Mouse (Mus musculus) CH12.LX (cell line): ENCODE measurements around the gene Nek5. TPM values are rescaled to one million over a fixed set of nuclear protein-coding genes. Genes with fewer than 3 reads are reported as not detected.
A peak's percentile ranks its signal among the peaks of the same experiment; 100 is the strongest.

Experiments used
- DNase-seq: peaks from one replicate; pipeline ENCODE4 v3.0.0-alpha.2; 2013; ENCODE audit errors: extremely low read depth
- H3K27ac ChIP-seq: 2 replicates; pipeline ENCODE4 v1.5.1; 2012; ENCODE audit warnings: low read depth, mild to moderate bottlenecking, control low read depth, moderate library complexity; ENCODE audit not compliant: insufficient read depth
- H3K27me3 ChIP-seq: replicated peaks from 2 replicates; pipeline ENCODE3; 2012; ENCODE audit warnings: inconsistent platforms
- H3K36me3 ChIP-seq, 2 experiments: replicated peaks in 1 of 2; 2 replicates each; pipeline versions ENCODE3 to v1.6.1; 2012; ENCODE audit warnings: inconsistent platforms in 1 of 2, low read length in 1 of 2, mild to moderate bottlenecking in 1 of 2, mixed read lengths in 1 of 2, moderate library complexity in 1 of 2; ENCODE audit not compliant: control insufficient read depth in 1 of 2, insufficient read depth in 1 of 2
- H3K4me1 ChIP-seq, 2 experiments: 2 replicates each; pipeline ENCODE4 v1.6.1; 2012; ENCODE audit warnings: inconsistent platforms in 1 of 2, moderate library complexity in 1 of 2; ENCODE audit not compliant: insufficient read depth in 2 of 2, control insufficient read depth in 1 of 2
- H3K4me2 ChIP-seq: 2 replicates; pipeline ENCODE4 v1.6.1; 2012; ENCODE audit warnings: low read depth, mild to moderate bottlenecking, control low read depth; ENCODE audit not compliant: poor library complexity, insufficient read depth, severe bottlenecking
- H3K4me3 ChIP-seq, 3 experiments: fragments of 150-350 bp in 1 of 3; sonication (generic) in 1 of 3; replicated peaks in 1 of 3; 2 replicates each; pipeline versions ENCODE3 to v1.5.1; 2011 to 2012; ENCODE audit warnings: low read depth in 2 of 3, low read length in 2 of 3, mild to moderate bottlenecking in 2 of 3, moderate library complexity in 2 of 3, control low read depth in 1 of 3, improper control_type of control experiment in 1 of 3, inconsistent platforms in 1 of 3, mixed read lengths in 1 of 3; ENCODE audit not compliant: poor library complexity in 1 of 3
- H3K79me2 ChIP-seq: replicated peaks from 2 replicates; pipeline ENCODE4 v1.6.1; 2012; ENCODE audit warnings: mild to moderate bottlenecking, moderate library complexity; ENCODE audit not compliant: control insufficient read depth, poor library complexity, insufficient read depth, severe bottlenecking; ENCODE audit errors: extremely low read depth
- H3K9ac ChIP-seq: 2 replicates; pipeline ENCODE4 v1.6.1; 2012; ENCODE audit warnings: low read depth, mild to moderate bottlenecking, control low read depth, moderate library complexity; ENCODE audit not compliant: insufficient read depth
- H3K9me3 ChIP-seq: replicated peaks from 2 replicates; pipeline ENCODE3; 2012; ENCODE audit warnings: low read length, inconsistent platforms, mixed read lengths
- BHLHE40 ChIP-seq: IDR thresholded peaks from 2 replicates; pipeline ENCODE4 v1.6.1; 2011; ENCODE audit warnings: mild to moderate bottlenecking, low read depth, low read length, improper control_type of control experiment
- CTCF ChIP-seq, 2 experiments: IDR thresholded peaks in 1 of 2; conservative IDR thresholded peaks in 1 of 2; 2 replicates each; pipeline ENCODE4 v1.5.1; 2011 to 2012; ENCODE audit warnings: low read depth in 2 of 2, low read length in 2 of 2, improper control_type of control experiment in 1 of 2, inconsistent platforms in 1 of 2, mild to moderate bottlenecking in 1 of 2, moderate library complexity in 1 of 2
- E2F4 ChIP-seq: IDR thresholded peaks from 2 replicates; pipeline ENCODE4 v1.6.1; 2011; ENCODE audit warnings: low read depth, low read length, improper control_type of control experiment; ENCODE audit not compliant: insufficient replicate concordance
- EP300 ChIP-seq: IDR thresholded peaks from 2 replicates; pipeline ENCODE4 v1.6.1; 2011; ENCODE audit warnings: low read length, improper control_type of control experiment
- ETS1 ChIP-seq: conservative IDR thresholded peaks from 2 replicates; pipeline ENCODE4 v1.6.1; 2012; ENCODE audit warnings: low read depth, mild to moderate bottlenecking, inconsistent platforms, low read length, improper control_type of control experiment, moderate library complexity
- HCFC1 ChIP-seq: IDR thresholded peaks from 2 replicates; pipeline ENCODE4 v1.6.1; 2012; ENCODE audit warnings: low read depth, mild to moderate bottlenecking, inconsistent platforms, low read length, improper control_type of control experiment
- IRF4 ChIP-seq: IDR thresholded peaks from 2 replicates; pipeline ENCODE4 v1.6.1; 2014; ENCODE audit warnings: low read depth, mild to moderate bottlenecking, inconsistent platforms, low read length, improper control_type of control experiment
- JUN ChIP-seq: IDR thresholded peaks from 2 replicates; pipeline ENCODE4 v1.6.1; 2011; ENCODE audit warnings: low read depth, mild to moderate bottlenecking, low read length, improper control_type of control experiment, moderate library complexity; ENCODE audit not compliant: insufficient read depth
- JUND ChIP-seq: conservative IDR thresholded peaks from 2 replicates; pipeline ENCODE4 v1.6.1; 2011; ENCODE audit warnings: low read depth, low read length, improper control_type of control experiment
- KAT2A ChIP-seq: IDR thresholded peaks from 2 replicates; pipeline ENCODE4 v1.6.1; 2012; ENCODE audit warnings: low read length, improper control_type of control experiment, inconsistent platforms; ENCODE audit not compliant: insufficient replicate concordance
- MAX ChIP-seq: IDR thresholded peaks from 2 replicates; pipeline ENCODE4 v1.6.1; 2011; ENCODE audit warnings: low read length, improper control_type of control experiment
- MAZ ChIP-seq: IDR thresholded peaks from 2 replicates; pipeline ENCODE4 v1.6.1; 2012; ENCODE audit warnings: low read depth, mild to moderate bottlenecking, inconsistent platforms, low read length, improper control_type of control experiment, moderate library complexity
- MXI1 ChIP-seq: IDR thresholded peaks from 2 replicates; pipeline ENCODE4 v1.6.1; 2011; ENCODE audit warnings: mild to moderate bottlenecking, low read depth, low read length, improper control_type of control experiment
- NELFE ChIP-seq: IDR thresholded peaks from 2 replicates; pipeline ENCODE4 v1.6.1; 2011; ENCODE audit warnings: low read depth, low read length, improper control_type of control experiment
- PAX5 ChIP-seq: IDR thresholded peaks from 2 replicates; pipeline ENCODE4 v1.6.1; 2012; ENCODE audit warnings: low read length, inconsistent platforms, mixed read lengths
- POLR2A ChIP-seq: IDR thresholded peaks from 2 replicates; pipeline ENCODE4 v1.6.1; 2011; ENCODE audit warnings: low read depth, mild to moderate bottlenecking, improper control_type of control experiment, low read length
- POLR2AphosphoS2 ChIP-seq: IDR thresholded peaks from 2 replicates; pipeline ENCODE4 v1.6.1; 2011; ENCODE audit warnings: low read depth, low read length, improper control_type of control experiment
- RAD21 ChIP-seq: IDR thresholded peaks from 2 replicates; pipeline ENCODE4 v1.6.1; 2011; ENCODE audit warnings: low read depth, mild to moderate bottlenecking, low read length, improper control_type of control experiment, moderate library complexity
- SMC3 ChIP-seq: IDR thresholded peaks from 2 replicates; pipeline ENCODE4 v1.6.1; 2011; ENCODE audit warnings: low read depth, low read length, improper control_type of control experiment
- TBP ChIP-seq: conservative IDR thresholded peaks from 2 replicates; pipeline ENCODE4 v1.6.1; 2011; ENCODE audit warnings: low read depth, low read length, improper control_type of control experiment
- USF1 ChIP-seq: IDR thresholded peaks from 2 replicates; pipeline ENCODE4 v1.6.1; 2014; ENCODE audit warnings: low read depth, mild to moderate bottlenecking, inconsistent platforms, low read length, improper control_type of control experiment
- USF2 ChIP-seq: conservative IDR thresholded peaks from 2 replicates; pipeline ENCODE4 v1.6.1; 2011; ENCODE audit warnings: low read depth, low read length, improper control_type of control experiment
- ZC3H11A ChIP-seq: IDR thresholded peaks from 2 replicates; pipeline ENCODE4 v1.6.1; 2012; ENCODE audit warnings: low read depth, mild to moderate bottlenecking, inconsistent platforms, low read length, improper control_type of control experiment
- ZKSCAN1 ChIP-seq: IDR thresholded peaks from 2 replicates; pipeline ENCODE4 v1.6.1; 2012; ENCODE audit warnings: low read depth, inconsistent platforms, low read length, improper control_type of control experiment, borderline replicate concordance
- ZMIZ1 ChIP-seq: IDR thresholded peaks from 2 replicates; pipeline ENCODE4 v1.6.1; 2012; ENCODE audit warnings: low read depth, mild to moderate bottlenecking, inconsistent platforms, low read length, improper control_type of control experiment
- dilution Hi-C: fragments of 300-500 bp; cut with MboI; formaldehyde crosslinking; loops from 2 replicates; pipeline ENCODE4 v1.14.3; 2020; ENCODE audit warnings: low sequenced_read_pairs; ENCODE audit not compliant: extremely low pct_unique_long_range_greater_than_20kb, extremely low pct_ligation_motif_present
- in situ Hi-C: fragments of 300-500 bp; cut with MboI; formaldehyde crosslinking; loops from 3 replicates; pipeline ENCODE4 v1.14.3; 2019; ENCODE audit warnings: low sequenced_read_pairs, low pct_ligation_motif_present, low pct_unique_long_range_greater_than_20kb, mixed read lengths
- polyA plus RNA-seq: library from polyadenylated mRNA; unstranded; fragments of >175 nt; gene quantifications from 2 replicates; pipeline ENCODE4 v1.2.1, GENCODE M21; 2012; ENCODE audit warnings: low read depth; ENCODE audit not compliant: insufficient read length
- total RNA-seq, 2 experiments: library from RNA; depleted of rRNA; stranded (reverse); fragments of 300-350 nt in 1 of 2; fragments of >200 nt in 1 of 2; gene quantifications; 2 replicates each; pipeline ENCODE4 v1.2.3; 2012 to 2014

Nek5 gene
- total and polyA plus RNA-seq, 3 experiments = not detected

DNA sequence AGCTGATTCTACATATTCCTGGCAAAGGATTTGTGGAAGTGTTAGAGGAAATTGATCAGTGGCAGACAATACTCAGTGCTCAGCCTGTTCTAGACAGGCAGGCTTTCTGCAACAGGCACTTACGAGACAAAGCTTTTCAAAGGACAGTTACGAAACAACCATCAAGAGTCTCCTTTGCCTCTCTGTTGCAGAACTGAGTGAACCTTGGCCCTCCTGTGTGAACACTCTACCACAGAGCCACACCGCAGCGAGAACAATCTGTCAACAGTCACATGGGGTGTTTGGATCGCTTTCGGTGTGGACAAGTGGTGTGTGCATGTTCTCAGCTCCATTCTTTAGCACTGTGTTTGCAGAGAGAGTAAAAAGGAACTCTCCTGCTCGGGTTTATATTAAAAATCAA is 87.8 kb downstream of the Nek5 start:
- H3K4me1 ChIP-seq = peaks cover 0 to 4% of the 10 kb centered on the region in 2 experiments; a peak in 2 of 4 replicates
- no peak overlapping the region for H3K27ac ChIP-seq
- no peaks in the 10 kb centered on the region for H3K79me2 ChIP-seq
- no peak overlapping the region for H3K9ac ChIP-seq
- peaks cover 2% of the 10 kb centered on the region for H3K9me3 ChIP-seq
- H3K36me3 ChIP-seq = no peaks in the 10 kb centered on the region
- no peak overlapping the region for H3K4me2 ChIP-seq
- no peak for TF ChIP-seq MXI1
- no peak for TF ChIP-seq POLR2A
- no peak for TF ChIP-seq NELFE
- TF ChIP-seq RAD21 = no peak
- TF ChIP-seq JUN = no peak
- no peak for TF ChIP-seq USF1
- no peak for TF ChIP-seq ZMIZ1
- TF ChIP-seq HCFC1 = no peak
- TF ChIP-seq ZKSCAN1 = no peak
- no peak for TF ChIP-seq MAZ
- TF ChIP-seq POLR2AphosphoS2 = no peak
- TF ChIP-seq JUND = no peak
- TF ChIP-seq PAX5 = no peak
- no peak for TF ChIP-seq MAX
- TF ChIP-seq BHLHE40 = no peak
- TF ChIP-seq ETS1 = no peak
- H3K4me3 ChIP-seq = no peak overlapping the region
- peaks cover 68% of the 10 kb centered on the region for H3K27me3 ChIP-seq
- in situ Hi-C loops (no loop called here), dilution Hi-C loops (no loop called here)
- DNase-seq = no peak

GRCm38 (mm10) chr8:22036137-22036536 is 88.7 kb downstream of the Nek5 start:
- Histone ChIP-seq H3K9me3 (peaks cover 2% of the 10 kb centered on the region), H3K4me2 (no peak overlapping the region), H3K4me1 (peaks cover 0 to 4% of the 10 kb centered on the region in 2 experiments; a peak in 2 of 4 replicates), H3K9ac (no peak overlapping the region), H3K36me3 (no peaks in the 10 kb centered on the region), H3K27ac (no peak overlapping the region), H3K79me2 (no peaks in the 10 kb centered on the region), H3K27me3 (peaks cover 72% of the 10 kb centered on the region), H3K4me3 (peak overlapping the region in 1 of 3 experiments; percentile 11)
- in situ Hi-C loops = no loop called here
- dilution Hi-C loops = no loop called here
- no peak for DNase-seq
- TF ChIP-seq ZC3H11A = no peak
- TF ChIP-seq SMC3 = no peak
- no peak for TF ChIP-seq TBP
- no peak for TF ChIP-seq IRF4
- no peak for TF ChIP-seq JUN
- no peak for TF ChIP-seq POLR2A
- no peak for TF ChIP-seq ETS1
- TF ChIP-seq EP300 = no peak
- no peak for TF ChIP-seq NELFE
- no peak for TF ChIP-seq BHLHE40
- TF ChIP-seq E2F4 = no peak
- TF ChIP-seq CTCF (conservative IDR thresholded peaks at IDR 0.05 in 1 of 2, IDR thresholded peaks at IDR 0.05 in 1 of 2; ENCODE audit: low read depth in 2 of 2, low read length in 2 of 2) = no peak
- no peak for TF ChIP-seq MAX
- TF ChIP-seq ZKSCAN1 = no peak
- TF ChIP-seq MXI1 = no peak
- no peak for TF ChIP-seq USF1
- TF ChIP-seq POLR2AphosphoS2 = no peak
- no peak for TF ChIP-seq USF2
- TF ChIP-seq KAT2A = no peak
- no peak for TF ChIP-seq JUND
